Mouse (Mus musculus) hindbrain, embryonic 11.5 days (tissue): ENCODE data around the gene Filip1. TPM values are rescaled to one million over a fixed set of nuclear protein-coding genes. Genes with fewer than 3 reads are reported as not detected.
A peak's percentile ranks its signal among the peaks of the same experiment; 100 is the strongest.

Experiments
- ATAC-seq: fragments of 200-750 bp; cut with Nextera tagmentation; 2 replicates; pipeline ENCODE4 v1.8.0; 2017; ENCODE audit warnings: mild to moderate bottlenecking, moderate TSS enrichment, moderate library complexity; ENCODE audit not compliant: low FRiP score
- DNase-seq: peaks from one replicate; pipeline ENCODE4 v3.0.0-alpha.2; 2015; ENCODE audit warnings: low spot score
- H3K27ac ChIP-seq: fragments of 300-500 bp; sonication (generic); 2 replicates; pipeline ENCODE4 v1.5.1; 2014; ENCODE audit warnings: mild to moderate bottlenecking, low read depth, low read length
- H3K27me3 ChIP-seq: fragments of 300-500 bp; sonication (generic); 2 replicates; pipeline ENCODE4 v1.6.1; 2014; ENCODE audit warnings: mild to moderate bottlenecking, low read length, moderate library complexity, mixed read lengths; ENCODE audit not compliant: control insufficient read depth, insufficient read depth
- H3K36me3 ChIP-seq: fragments of 300-500 bp; sonication (generic); 2 replicates; pipeline ENCODE4 v1.6.1; 2014; ENCODE audit warnings: mild to moderate bottlenecking, low read length, moderate library complexity, mixed read lengths; ENCODE audit not compliant: control insufficient read depth, insufficient read depth
- H3K4me1 ChIP-seq: fragments of 300-500 bp; sonication (generic); replicated peaks from 2 replicates; pipeline ENCODE4 v1.6.1; 2014; ENCODE audit warnings: low read length, mixed read lengths; ENCODE audit not compliant: control insufficient read depth, insufficient read depth
- H3K4me2 ChIP-seq: fragments of 300-500 bp; sonication (generic); replicated peaks from 2 replicates; pipeline ENCODE4 v1.6.1; 2014; ENCODE audit warnings: mild to moderate bottlenecking, low read depth, low read length
- H3K4me3 ChIP-seq: fragments of 300-500 bp; sonication (generic); 2 replicates; pipeline ENCODE4 v1.5.1; 2014; ENCODE audit warnings: low read depth, low read length
- H3K9ac ChIP-seq: fragments of 300-500 bp; sonication (generic); 2 replicates; pipeline ENCODE4 v1.6.1; 2014; ENCODE audit warnings: low read depth, low read length
- H3K9me3 ChIP-seq: fragments of 300-500 bp; sonication (generic); 2 replicates; pipeline ENCODE4 v1.6.1; 2016; ENCODE audit warnings: low read length; ENCODE audit not compliant: control insufficient read depth
- WGBS: fragments of 180-500 bp; shearing (Covaris S2); extraction: QIAGEN DNeasy Blood & Tissue Kit; methylation state at CpG from one replicate; pipeline ENCODE4 v1.1.7; 2014; 5-methylcytosine and 5-hydroxymethylcytosine counted together
- polyA plus RNA-seq: library from polyadenylated mRNA; unstranded; fragments of >200 nt; fragmentation: Nextera tagmentation; extraction: Ambion mirVana; gene quantifications from 2 replicates; pipeline ENCODE4 v1.2.1, GENCODE M21; 2014

Filip1 gene
- polyA plus RNA-seq, 1 experiment from 2014 or later: 5.6 TPM

- Histone ChIP-seq H3K4me3 (no peak overlapping the region), H3K27ac (no peak overlapping the region), H3K4me1 (no peaks in the 10 kb centered on the region), H3K4me2 (no peak overlapping the region), H3K36me3 (no peaks in the 10 kb centered on the region), H3K27me3 (no peaks in the 10 kb centered on the region), H3K9ac (no peak overlapping the region), H3K9me3 (no peaks in the 10 kb centered on the region)
- no peak for ATAC-seq
- WGBS: 77% methylated on average over 10 of the region's 10 CpGs
- no peak for DNase-seq
Measured at GRCm38 (mm10) chr9:79918325-79919117, 94.1 kb downstream of the Filip1 start.

- H3K27me3 ChIP-seq: no peaks in the 10 kb centered on the region
- no peaks in the 10 kb centered on the region for H3K4me1 ChIP-seq
- H3K36me3 ChIP-seq: no peaks in the 10 kb centered on the region
- H3K4me2 ChIP-seq: no peak overlapping the region
- H3K9me3 ChIP-seq: no peaks in the 10 kb centered on the region
- no peak overlapping the region for H3K27ac ChIP-seq
- H3K4me3 ChIP-seq: no peak overlapping the region
- DNase-seq: no peak
- WGBS: 51% methylated on average over 4 of the region's 4 CpGs
- no peak for ATAC-seq
- no peak overlapping the region for H3K9ac ChIP-seq
Measured at GRCm38 (mm10) chr9:79914276-79914675, 98.4 kb downstream of the Filip1 start.

- no peak overlapping the region for H3K27ac ChIP-seq
- H3K36me3 ChIP-seq: no peaks in the 10 kb centered on the region
- no peak overlapping the region for H3K4me3 ChIP-seq
- ATAC-seq: no peak
- no peaks in the 10 kb centered on the region for H3K27me3 ChIP-seq
- H3K4me1 ChIP-seq: no peaks in the 10 kb centered on the region
- DNase-seq: no peak
- no peak overlapping the region for H3K9ac ChIP-seq
- WGBS: 81% methylated on average over 5 of the region's 5 CpGs
- H3K9me3 ChIP-seq: no peaks in the 10 kb centered on the region
- H3K4me2 ChIP-seq: no peak overlapping the region
Measured at GRCm38 (mm10) chr9:79912971-79913370, 99.7 kb downstream of the Filip1 start.

- Histone ChIP-seq H3K27ac (no peak overlapping the region), H3K9ac (no peak overlapping the region), H3K9me3 (no peaks in the 10 kb centered on the region), H3K4me1 (no peaks in the 10 kb centered on the region), H3K4me3 (no peak overlapping the region), H3K27me3 (no peaks in the 10 kb centered on the region), H3K4me2 (no peak overlapping the region), H3K36me3 (no peaks in the 10 kb centered on the region)
- DNase-seq (no peak), ATAC-seq (no peak)
- WGBS: 94% methylated on average over 3 of the region's 3 CpGs
Measured at GRCm38 (mm10) chr9:79910166-79910565, 102.5 kb downstream of the Filip1 start.

- no peak overlapping the region for H3K9ac ChIP-seq
- H3K9me3 ChIP-seq: no peaks in the 10 kb centered on the region
- H3K4me3 ChIP-seq: no peak overlapping the region
- 89% methylated on average over 3 of the region's 3 CpGs for WGBS
- H3K4me1 ChIP-seq: no peaks in the 10 kb centered on the region
- H3K36me3 ChIP-seq: no peaks in the 10 kb centered on the region
- H3K4me2 ChIP-seq: no peak overlapping the region
- no peak overlapping the region for H3K27ac ChIP-seq
- no peaks in the 10 kb centered on the region for H3K27me3 ChIP-seq
- DNase-seq: no peak
- no peak for ATAC-seq
Measured at GRCm38 (mm10) chr9:79898815-79899214, 113.8 kb downstream of the Filip1 start.

GRCm38 (mm10) chr9:79894665-79895064 lies 118.0 kb downstream of the Filip1 start:
- Histone ChIP-seq H3K27ac (no peak overlapping the region), H3K9me3 (no peaks in the 10 kb centered on the region), H3K27me3 (no peaks in the 10 kb centered on the region), H3K4me3 (no peak overlapping the region), H3K9ac (no peak overlapping the region), H3K4me1 (no peaks in the 10 kb centered on the region), H3K36me3 (no peaks in the 10 kb centered on the region), H3K4me2 (no peak overlapping the region)
- WGBS: 75% methylated on average over 5 of the region's 5 CpGs
- DNase-seq (no peak), ATAC-seq (no peak)

- no peaks in the 10 kb centered on the region for H3K9me3 ChIP-seq
- no peak overlapping the region for H3K27ac ChIP-seq
- no peak overlapping the region for H3K4me3 ChIP-seq
- H3K27me3 ChIP-seq: no peaks in the 10 kb centered on the region
- H3K4me1 ChIP-seq: no peaks in the 10 kb centered on the region
- no peak for DNase-seq
- no peak for ATAC-seq
- H3K4me2 ChIP-seq: no peak overlapping the region
- H3K9ac ChIP-seq: no peak overlapping the region
- 74% methylated on average over 4 of the region's 4 CpGs for WGBS
- H3K36me3 ChIP-seq: no peaks in the 10 kb centered on the region
Measured at GRCm38 (mm10) chr9:79893841-79894612, 118.6 kb downstream of the Filip1 start.

- Histone ChIP-seq H3K27me3 (no peaks in the 10 kb centered on the region), H3K4me1 (no peaks in the 10 kb centered on the region)
- 87% methylated on average over 1 of the region's 1 CpGs for whole genome bisulfite sequencing
Measured at GRCm38 (mm10) chr9:79892183-79892582, 120.5 kb downstream of the Filip1 start.

GRCm38 (mm10) chr9:79890488-79890887 lies 122.2 kb downstream of the Filip1 start:
- DNase-seq (peak; percentile 47), ATAC-seq (peak; percentile 62)

More at GRCm38 (mm10) chr9:79892183-79892582, 120.5 kb downstream of the Filip1 start:
- no peak overlapping the region for H3K27ac ChIP-seq
- H3K36me3 ChIP-seq: no peaks in the 10 kb centered on the region
- no peak overlapping the region for H3K9ac ChIP-seq
- ATAC-seq (no peak), DNase-seq (no peak)
- no peaks in the 10 kb centered on the region for H3K9me3 ChIP-seq
- H3K4me2 ChIP-seq: no peak overlapping the region
- H3K4me3 ChIP-seq: no peak overlapping the region

More at GRCm38 (mm10) chr9:79890488-79890887, 122.2 kb downstream of the Filip1 start:
- H3K9ac ChIP-seq: no peak overlapping the region
- H3K36me3 ChIP-seq: no peaks in the 10 kb centered on the region
- 24% methylated on average over 4 of the region's 4 CpGs for WGBS
- H3K9me3 ChIP-seq: no peaks in the 10 kb centered on the region
- no peaks in the 10 kb centered on the region for H3K27me3 ChIP-seq
- no peak overlapping the region for H3K4me2 ChIP-seq
- H3K27ac ChIP-seq: no peak overlapping the region
- H3K4me3 ChIP-seq: no peak overlapping the region
- no peaks in the 10 kb centered on the region for H3K4me1 ChIP-seq
